Comparison of ENCODE assay signal across 8 mouse cellular contexts in genomic region chr11:19018489-19019203, GRCm38 (mm10). TPM values are rescaled to one million over a fixed set of nuclear protein-coding genes. Genes with fewer than 3 reads are reported as not detected.
DNase-seq lines count a peak whose midpoint lies in the region; ATAC-seq and TF ChIP-seq lines count a peak whose summit lies in the region.

Gene Meis1, minus strand, starts transcription at chr11:19018985.

- DNase-seq in brain, embryonic 14.5 days (ENCODE audit: low read depth), result peak; percentile 97
- peak; percentile 88 for DNase-seq in forebrain, embryonic 10.5 days (ENCODE audit: extremely low spot score, low spot score)
- peak; percentile 92 for DNase-seq in kidney, postnatal 14 days
- DNase-seq in liver, embryonic 13.5 days, result peak; percentile 66
- peak; percentile 76 to 78 for DNase-seq in natural killer cell, adult 2 months (ENCODE audit: low spot score in 2 of 2)

- WGBS in forebrain, embryonic 10.5 days, result under 1% methylated on average over 29 of the region's 29 CpGs
- under 1% methylated on average over 29 of the region's 29 CpGs for WGBS in heart, embryonic 14.5 days
- under 1% methylated on average over 29 of the region's 29 CpGs for WGBS in liver, embryonic 13.5 days (ENCODE audit: insufficient replicate concordance)
- WGBS in stomach, embryonic 16.5 days, result under 1% methylated on average over 29 of the region's 29 CpGs

- peak within 1 kb of the TSS; percentile 56 for H3K4me3 ChIP-seq in C2C12 (ENCODE audit: insufficient read depth, poor library complexity, severe bottlenecking)
- peak within 1 kb of the TSS; percentile 64 for H3K4me3 ChIP-seq in forebrain, embryonic 10.5 days
- H3K4me3 ChIP-seq in heart, embryonic 14.5 days (ENCODE audit: control insufficient read depth in 1 of 2, insufficient read depth in 1 of 2, low read depth in 1 of 2, low read length in 2 of 2), result peak within 1 kb of the TSS; percentile 63 to 90
- peak within 1 kb of the TSS; percentile 59 for H3K4me3 ChIP-seq in liver, embryonic 13.5 days (replicated peaks)
- peak within 1 kb of the TSS; percentile 88 for H3K4me3 ChIP-seq in stomach, embryonic 16.5 days (replicated peaks; ENCODE audit: low read length)

- H3K9ac ChIP-seq in heart, embryonic 14.5 days (ENCODE audit: low read length), result peak within 1 kb of the TSS; percentile 99
- peak within 1 kb of the TSS; percentile 73 for H3K9ac ChIP-seq in liver, embryonic 13.5 days
- H3K9ac ChIP-seq in stomach, embryonic 16.5 days (ENCODE audit: low read length), result peak within 1 kb of the TSS; percentile 100

- H3K9me3 ChIP-seq in forebrain, embryonic 10.5 days, result no peaks in the 10 kb centered on the region
- no peaks in the 10 kb centered on the region for H3K9me3 ChIP-seq in heart, embryonic 14.5 days (ENCODE audit: control insufficient read depth, low read length)
- no peaks in the 10 kb centered on the region for H3K9me3 ChIP-seq in liver, embryonic 13.5 days (replicated peaks)
- no peaks in the 10 kb centered on the region for H3K9me3 ChIP-seq in stomach, embryonic 16.5 days (replicated peaks; ENCODE audit: control insufficient read depth, low read length)

- H3K36me3 ChIP-seq in C2C12 (ENCODE audit: control insufficient read depth, insufficient read depth), result peaks cover 7% of the 10 kb centered on the region
- H3K36me3 ChIP-seq in forebrain, embryonic 10.5 days (replicated peaks), result no peaks in the 10 kb centered on the region
- peaks cover 13% of the 10 kb centered on the region; the same call in 1 of the 2 replicates for H3K36me3 ChIP-seq in heart, embryonic 14.5 days (ENCODE audit: control insufficient read depth, insufficient read depth, low read length)
- H3K36me3 ChIP-seq in liver, embryonic 13.5 days, result no peaks in the 10 kb centered on the region
- H3K36me3 ChIP-seq in stomach, embryonic 16.5 days (ENCODE audit: control insufficient read depth, insufficient read depth, low read length), result 0 out of 2 replicates have a peak, but pooled peaks cover 3% of the 10 kb centered on the region

- peak within 1 kb of the TSS; percentile 96 for H3K4me2 ChIP-seq in heart, embryonic 14.5 days (ENCODE audit: low read length)
- peak within 1 kb of the TSS; percentile 79 for H3K4me2 ChIP-seq in liver, embryonic 13.5 days
- H3K4me2 ChIP-seq in stomach, embryonic 16.5 days (ENCODE audit: low read depth, low read length), result peak within 1 kb of the TSS; percentile 81

- peak within 1 kb of the TSS; percentile 81 for H3ac ChIP-seq in C2C12 (ENCODE audit: control insufficient read depth, insufficient read length, low read depth)

- no peak for TF ChIP-seq CTCF in C2C12 (IDR thresholded peaks at IDR 0.05; ENCODE audit: control insufficient read depth, insufficient read depth, insufficient read length)
- no peak for TF ChIP-seq CTCF in brain, embryonic 14.5 days (IDR thresholded peaks at IDR 0.05; ENCODE audit: borderline replicate concordance, extremely low read depth, insufficient read depth, insufficient read length)

- ATAC-seq in heart, embryonic 14.5 days (ENCODE audit: insufficient number of reproducible peaks, insufficient read depth, low FRiP score, low read depth), result peak; percentile 89
- ATAC-seq in liver, embryonic 13.5 days (ENCODE audit: low read depth), result peak; percentile 80
- ATAC-seq in stomach, embryonic 16.5 days (ENCODE audit: insufficient read depth, low FRiP score), result peak; percentile 92

- TF ChIP-seq POLR2A in brain, embryonic 14.5 days (IDR thresholded peaks at IDR 0.05; ENCODE audit: borderline replicate concordance, extremely low read depth, insufficient read depth, insufficient read length, poor library complexity, severe bottlenecking), result peak; percentile 67; the same call in 1 of the 2 replicates

- peaks cover 79% of the 10 kb centered on the region for H3K4me1 ChIP-seq in forebrain, embryonic 10.5 days
- H3K4me1 ChIP-seq in heart, embryonic 14.5 days (ENCODE audit: control insufficient read depth in 2 of 2, insufficient read depth in 2 of 2, low read length in 2 of 2), result peaks cover 3 to 18% of the 10 kb centered on the region in 2 experiments; a peak in 3 of 4 replicates
- H3K4me1 ChIP-seq in liver, embryonic 13.5 days (replicated peaks), result peaks cover 33% of the 10 kb centered on the region
- peaks cover 12% of the 10 kb centered on the region for H3K4me1 ChIP-seq in stomach, embryonic 16.5 days (ENCODE audit: control insufficient read depth, insufficient read depth, low read length)

- H3K27ac ChIP-seq in forebrain, embryonic 10.5 days, result peak within 1 kb of the TSS; percentile 96
- H3K27ac ChIP-seq in heart, embryonic 14.5 days (replicated peaks in 1 of 2; ENCODE audit: control insufficient read depth in 1 of 2, insufficient read depth in 1 of 2, low read depth in 2 of 2, low read length in 2 of 2), result peak within 1 kb of the TSS; percentile 97 to 100
- peak within 1 kb of the TSS; percentile 74 for H3K27ac ChIP-seq in liver, embryonic 13.5 days
- peak within 1 kb of the TSS; percentile 95 for H3K27ac ChIP-seq in stomach, embryonic 16.5 days (ENCODE audit: low read length)

- H3K79me2 ChIP-seq in C2C12 (ENCODE audit: control insufficient read depth, insufficient read depth), result peaks cover 51% of the 10 kb centered on the region

- no peaks in the 10 kb centered on the region for H3K27me3 ChIP-seq in C2C12 (ENCODE audit: control insufficient read depth, insufficient read depth, insufficient read length)
- H3K27me3 ChIP-seq in forebrain, embryonic 10.5 days (ENCODE audit: poor library complexity, severe bottlenecking), result peaks cover 73% of the 10 kb centered on the region
- no peaks in the 10 kb centered on the region for H3K27me3 ChIP-seq in heart, embryonic 14.5 days (ENCODE audit: control insufficient read depth, insufficient read depth, low read length)
- H3K27me3 ChIP-seq in liver, embryonic 13.5 days, result peaks cover 79% of the 10 kb centered on the region
- H3K27me3 ChIP-seq in stomach, embryonic 16.5 days (ENCODE audit: control insufficient read depth, insufficient read depth, low read length), result no peaks in the 10 kb centered on the region

- H3K79me3 ChIP-seq in C2C12 (ENCODE audit: low read depth), result peaks cover 42% of the 10 kb centered on the region

TF ChIP-seq in C2C12, 6 proteins besides CTCF, POLR2A, EP300 and RAD21:
- peak; percentile 96 for TF ChIP-seq CEBPB (IDR thresholded peaks at IDR 0.05; ENCODE audit: low read depth)
- no peak for TF ChIP-seq MYOD1 (IDR thresholded peaks at IDR 0.05; ENCODE audit: control insufficient read depth, insufficient read length, low read depth)

RNA-seq across cellular contexts. Expression of gene Meis1, which starts in this region (rescaled TPM):
- polyA plus RNA-seq in C2C12 (2012; fragmentation: generic; extraction: Trizol), result 6.8 TPM
- 31.8 and 68.8 TPM in 2 replicates for polyA plus RNA-seq in brain, embryonic 14.5 days (2012; rRNA removed)
- polyA plus RNA-seq in forebrain, embryonic 10.5 days (2016; fragmentation: Nextera tagmentation; extraction: Ambion mirVana), result 36.1 and 39.6 TPM in 2 replicates
- 50.1 and 55.4 TPM in 2 replicates for polyA plus RNA-seq in heart, embryonic 14.5 days (2014; fragmentation: Nextera tagmentation; extraction: Ambion mirVana)
- 10.7 and 12.6 TPM in 2 replicates for polyA plus RNA-seq in liver, embryonic 13.5 days (2015; fragmentation: Nextera tagmentation; extraction: Ambion mirVana)
- 143 and 153 TPM in 2 replicates for polyA plus RNA-seq in stomach, embryonic 16.5 days (2015; fragmentation: Nextera tagmentation; extraction: Ambion mirVana)

Comparison
In these comparisons a context has a peak if more than half of its experiments do, and no peak if none do; other contexts are left out.
1. Peak in every context shown above with its lines: DNase-seq, ATAC-seq, H3K4me3 ChIP-seq and H3K27ac ChIP-seq.